Mouse (Mus musculus): ENCODE data around the gene Scimp.

- TF ChIP-seq CTCF (conservative IDR thresholded peaks at IDR 0.05 in 1 of 2, IDR thresholded peaks at IDR 0.05 in 1 of 2; ENCODE audit: low read depth in 2 of 2, low read length in 2 of 2) (no peak), ZMIZ1 (IDR thresholded peaks at IDR 0.05; ENCODE audit: low read depth, low read length) (no peak), SMC3 (IDR thresholded peaks at IDR 0.05; ENCODE audit: low read depth, low read length) (no peak), MAFK (IDR thresholded peaks at IDR 0.05; ENCODE audit: insufficient replicate concordance, low read length) (no peak)
Observed at GRCm38 (mm10) chr11:70843701-70844551, 31.5 kb upstream of the Scimp start.
